In genomic region chr1:191421426-191421999, GRCm38 (mm10) we compare ENCODE assay signal across 10 mouse cellular contexts. TPM values are rescaled to one million over a fixed set of nuclear protein-coding genes. Genes with fewer than 3 reads are reported as not detected.
DNase-seq lines count a peak whose midpoint lies in the region; ATAC-seq lines count a peak whose summit lies in the region.
"Had no signal": no experiment of that assay in that cellular context is flagged by ENCODE, and none has a peak within 500 bp of the region (broad histone marks: within the 10 kb centered on the region; RNA-seq: fewer than 3 reads in every experiment).

No protein-coding gene starts in this region.

- intact Hi-C loops in heart, postnatal 10 days (cut with DNase I) = no loop called here

- no peaks in the 10 kb centered on the region for H3K9me3 ChIP-seq in heart, embryonic 14.5 days (ENCODE audit: control insufficient read depth, low read length)
- no peaks in the 10 kb centered on the region for H3K9me3 ChIP-seq in embryonic facial prominence, embryonic 10.5 days
- no peaks in the 10 kb centered on the region for H3K9me3 ChIP-seq in megakaryocyte, embryonic 14.5 days
- H3K9me3 ChIP-seq in hindbrain, embryonic 14.5 days (ENCODE audit: control insufficient read depth, low read length) = no peaks in the 10 kb centered on the region
- H3K9me3 ChIP-seq: intestine, embryonic 15.5 days had no signal

- peak overlapping the region; percentile 54; the same call in 1 of the 2 replicates for H3K9ac ChIP-seq in heart, embryonic 14.5 days (ENCODE audit: low read length)
- no peak overlapping the region for H3K9ac ChIP-seq in hindbrain, embryonic 14.5 days
- H3K9ac ChIP-seq: intestine, embryonic 15.5 days had no signal

- H3K36me3 ChIP-seq in heart, embryonic 14.5 days (ENCODE audit: control insufficient read depth, insufficient read depth, low read length) = no peaks in the 10 kb centered on the region
- no peaks in the 10 kb centered on the region for H3K36me3 ChIP-seq in embryonic facial prominence, embryonic 10.5 days (replicated peaks)
- no peaks in the 10 kb centered on the region for H3K36me3 ChIP-seq in megakaryocyte, embryonic 14.5 days (replicated peaks; ENCODE audit: low read length)
- H3K36me3 ChIP-seq in hindbrain, embryonic 14.5 days (replicated peaks; ENCODE audit: control insufficient read depth, insufficient read depth) = no peaks in the 10 kb centered on the region
- H3K36me3 ChIP-seq: intestine, embryonic 15.5 days had no signal

- peak overlapping the region; percentile 48 for H3K4me2 ChIP-seq in heart, embryonic 14.5 days (ENCODE audit: low read length)
- H3K4me2 ChIP-seq in hindbrain, embryonic 14.5 days (replicated peaks) = no peak overlapping the region
- H3K4me2 ChIP-seq: intestine, embryonic 15.5 days had no signal

- no peak overlapping the region for H3K4me3 ChIP-seq in heart, embryonic 14.5 days (ENCODE audit: control insufficient read depth in 1 of 2, insufficient read depth in 1 of 2, low read depth in 1 of 2, low read length in 2 of 2)
- no peak overlapping the region for H3K4me3 ChIP-seq in embryonic facial prominence, embryonic 10.5 days
- peak overlapping the region; percentile 55 for H3K4me3 ChIP-seq in megakaryocyte, embryonic 14.5 days (replicated peaks)
- no peak overlapping the region for H3K4me3 ChIP-seq in hindbrain, embryonic 14.5 days (replicated peaks; ENCODE audit: low read length)
- H3K4me3 ChIP-seq: intestine, embryonic 15.5 days had no signal

- no peak for DNase-seq in heart, postnatal 10 days
- peak; percentile 31 to 32 for DNase-seq in CD8-positive naive resting alpha-beta T cell, adult 2 months (ENCODE audit: low read depth in 2 of 2, low spot score in 2 of 2)
- DNase-seq in embryonic facial prominence, embryonic 10.5 days (ENCODE audit: low spot score) = no peak
- DNase-seq in right cerebral cortex, adult 2 months (ENCODE audit: low spot score in 2 of 2) = no peak
- DNase-seq in hindbrain, embryonic 14.5 days (ENCODE audit: low spot score) = no peak
- DNase-seq in lung, postnatal 10 days = no peak
- DNase-seq: cerebellum, adult 18-20 months had no signal

- no peak for ATAC-seq in heart, embryonic 14.5 days (ENCODE audit: insufficient number of reproducible peaks, insufficient read depth, low FRiP score, low read depth)
- no peak for ATAC-seq in hindbrain, embryonic 14.5 days (ENCODE audit: low FRiP score)
- ATAC-seq: intestine, embryonic 15.5 days had no signal

- H3K27me3 ChIP-seq in heart, embryonic 14.5 days (ENCODE audit: control insufficient read depth, insufficient read depth, low read length) = no peaks in the 10 kb centered on the region
- H3K27me3 ChIP-seq in embryonic facial prominence, embryonic 10.5 days (replicated peaks; ENCODE audit: low read depth, poor library complexity, severe bottlenecking) = peaks cover 14% of the 10 kb centered on the region; the same call in 1 of the 2 replicates
- H3K27me3 ChIP-seq in megakaryocyte, embryonic 14.5 days (replicated peaks) = peaks cover 3% of the 10 kb centered on the region
- no peaks in the 10 kb centered on the region for H3K27me3 ChIP-seq in hindbrain, embryonic 14.5 days (ENCODE audit: control insufficient read depth, insufficient read depth, low read length)
- H3K27me3 ChIP-seq: intestine, embryonic 15.5 days had no signal

- WGBS in heart, embryonic 14.5 days = 40% methylated on average over 1 of the region's 1 CpGs
- WGBS in embryonic facial prominence, embryonic 10.5 days = 67% methylated on average over 1 of the region's 1 CpGs
- WGBS in hindbrain, embryonic 14.5 days = 57% methylated on average over 1 of the region's 1 CpGs

- peak overlapping the region; percentile 96 to 98 for H3K27ac ChIP-seq in heart, embryonic 14.5 days (replicated peaks in 1 of 2; ENCODE audit: control insufficient read depth in 1 of 2, insufficient read depth in 1 of 2, low read depth in 2 of 2, low read length in 2 of 2)
- peak overlapping the region; percentile 19; the same call in 1 of the 2 replicates for H3K27ac ChIP-seq in embryonic facial prominence, embryonic 10.5 days (replicated peaks)
- H3K27ac ChIP-seq in hindbrain, embryonic 14.5 days = no peak overlapping the region

- H3K4me1 ChIP-seq in heart, embryonic 14.5 days (ENCODE audit: control insufficient read depth in 2 of 2, insufficient read depth in 2 of 2, low read length in 2 of 2) = peaks cover 28 to 31% of the 10 kb centered on the region in 2 experiments
- peaks cover 44% of the 10 kb centered on the region for H3K4me1 ChIP-seq in embryonic facial prominence, embryonic 10.5 days
- peaks cover 91% of the 10 kb centered on the region for H3K4me1 ChIP-seq in megakaryocyte, embryonic 14.5 days
- no peaks in the 10 kb centered on the region for H3K4me1 ChIP-seq in hindbrain, embryonic 14.5 days (replicated peaks; ENCODE audit: control insufficient read depth, insufficient read depth, low read length)

RNA-seq across cellular contexts. Expression of gene Ppp2r5a, which starts 18.4 kb away (rescaled TPM):
- 55.0 and 62.4 TPM in 2 replicates for polyA plus RNA-seq in heart, embryonic 14.5 days (2014; fragmentation: Nextera tagmentation; extraction: Ambion mirVana)
- 100 to 1,000 TPM; 113 to 127 TPM for total RNA-seq in heart, postnatal 10 days (2021)
- 10.5 and 12.1 TPM in 2 replicates for polyA plus RNA-seq in embryonic facial prominence, embryonic 10.5 days (2016; fragmentation: Nextera tagmentation; extraction: Ambion mirVana)
- polyA plus RNA-seq in megakaryocyte, embryonic 14.5 days (2012; ENCODE audit: insufficient read depth, low replicate concordance) = 55.5 and 57.6 TPM in 2 replicates
- 12.6 and 14.4 TPM in 2 replicates for polyA plus RNA-seq in hindbrain, embryonic 14.5 days (2014; fragmentation: Nextera tagmentation; extraction: Ambion mirVana)

Comparison
In these comparisons a context has a peak if more than half of its experiments do, and no peak if none do; other contexts are left out.
1. DNase-seq: peak in CD8-positive naive resting alpha-beta T cell, adult 2 months (2 of 2); none in heart, postnatal 10 days (0 of 2), embryonic facial prominence, embryonic 10.5 days (single experiment), right cerebral cortex, adult 2 months (0 of 2), hindbrain, embryonic 14.5 days (single experiment) and lung, postnatal 10 days (single experiment).